Mouse (Mus musculus) MEL (cell line): Measurements from ENCODE around the gene Ythdc1.
"Not testable (repeated sequence)": the region's sequence is repeated elsewhere in the genome, so short reads cannot be mapped to it uniquely, and the experiment has no call there.

Experiments
- CTCF ChIP-seq, 3 experiments: IDR thresholded peaks in 2 of 3; conservative IDR thresholded peaks in 1 of 3; 2 replicates each; pipeline ENCODE4 v1.5.1; 2011 to 2012; ENCODE audit warnings: low read length in 3 of 3, low read depth in 2 of 3, mild to moderate bottlenecking in 2 of 3, improper control_type of control experiment in 1 of 3, inconsistent platforms in 1 of 3, mixed read lengths in 1 of 3, moderate library complexity in 1 of 3; ENCODE audit not compliant: control insufficient read depth in 1 of 3, insufficient read depth in 1 of 3, poor library complexity in 1 of 3, severe bottlenecking in 1 of 3
- E2F4 ChIP-seq: IDR thresholded peaks from 2 replicates; pipeline ENCODE4 v1.6.1; 2011; ENCODE audit warnings: low read depth, low read length, improper control_type of control experiment, borderline replicate concordance
- EP300 ChIP-seq, 2 experiments: IDR thresholded peaks; 2 replicates each; pipeline ENCODE4 v1.6.1; 2011; ENCODE audit warnings: improper control_type of control experiment in 2 of 2, low read length in 2 of 2, low read depth in 1 of 2, mild to moderate bottlenecking in 1 of 2
- MAFK ChIP-seq: IDR thresholded peaks from 2 replicates; pipeline ENCODE4 v1.6.1; 2011; ENCODE audit warnings: low read depth, mild to moderate bottlenecking, low read length, improper control_type of control experiment, borderline replicate concordance
- MEF2A ChIP-seq: IDR thresholded peaks from 2 replicates; pipeline ENCODE4 v1.6.1; 2014; ENCODE audit warnings: low read depth, mild to moderate bottlenecking, inconsistent platforms, low read length, improper control_type of control experiment; ENCODE audit not compliant: poor library complexity, insufficient replicate concordance, severe bottlenecking; ENCODE audit errors: extremely low read depth
- POLR2A ChIP-seq, 2 experiments: IDR thresholded peaks; 2 replicates each; pipeline ENCODE4 v1.6.1; 2011 to 2012; ENCODE audit warnings: low read length in 2 of 2, mild to moderate bottlenecking in 2 of 2, control low read depth in 1 of 2, improper control_type of control experiment in 1 of 2, low read depth in 1 of 2, moderate library complexity in 1 of 2; ENCODE audit not compliant: control insufficient read depth in 1 of 2, insufficient read depth in 1 of 2, poor library complexity in 1 of 2
- USF2 ChIP-seq, 2 experiments: IDR thresholded peaks; 2 replicates each; pipeline ENCODE4 v1.6.1; 2011 to 2012; ENCODE audit warnings: improper control_type of control experiment in 2 of 2, low read length in 2 of 2, borderline replicate concordance in 1 of 2, inconsistent platforms in 1 of 2, low read depth in 1 of 2, mild to moderate bottlenecking in 1 of 2; ENCODE audit not compliant: insufficient read depth in 1 of 2

- not testable (repeated sequence) for TF ChIP-seq MEF2A; USF2 (IDR thresholded peaks at IDR 0.05; ENCODE audit: borderline replicate concordance in 1 of 2, insufficient read depth in 1 of 2, low read depth in 1 of 2, low read length in 2 of 2); POLR2A (IDR thresholded peaks at IDR 0.05; ENCODE audit: control insufficient read depth in 1 of 2, insufficient read depth in 1 of 2, low read depth in 1 of 2, low read length in 2 of 2, poor library complexity in 1 of 2); CTCF (IDR thresholded peaks at IDR 0.05 in 2 of 3, conservative IDR thresholded peaks at IDR 0.05 in 1 of 3; ENCODE audit: control insufficient read depth in 1 of 3, insufficient read depth in 1 of 3, low read depth in 2 of 3, low read length in 3 of 3, poor library complexity in 1 of 3, severe bottlenecking in 1 of 3); MAFK; E2F4; EP300 (IDR thresholded peaks at IDR 0.05; ENCODE audit: low read depth in 1 of 2, low read length in 2 of 2)
Measured at GRCm38 (mm10) chr5:86856505-86856904, 52.5 kb downstream of the Ythdc1 start.
